Mouse (Mus musculus) cerebellum, adult 2 months (tissue): ENCODE results near the gene Oxa1l. TPM values are rescaled to one million over a fixed set of nuclear protein-coding genes. Genes with fewer than 3 reads are reported as not detected.

ENCODE experiments used
- DNase-seq, 2 experiments: peaks; one replicate each; pipeline ENCODE4 v3.0.0; 2021
- H3K27ac ChIP-seq: fragments of 200-500 bp; 2 replicates; pipeline ENCODE4 v1.5.1; 2012; ENCODE audit warnings: low read length, control low read depth, inconsistent platforms; ENCODE audit not compliant: insufficient read depth
- H3K27me3 ChIP-seq: fragments of 200-500 bp; 2 replicates; pipeline ENCODE4 v1.6.1; 2012; ENCODE audit warnings: inconsistent platforms, mild to moderate bottlenecking, low read length, moderate library complexity; ENCODE audit not compliant: control insufficient read depth, insufficient read depth
- H3K4me1 ChIP-seq: fragments of 200-500 bp; 2 replicates; pipeline ENCODE4 v1.6.1; 2011; ENCODE audit warnings: low read length; ENCODE audit not compliant: control insufficient read depth, insufficient read depth
- H3K4me3 ChIP-seq: fragments of 200-500 bp; replicated peaks from 2 replicates; pipeline ENCODE3; 2011; ENCODE audit warnings: mild to moderate bottlenecking, low read depth, low read length, control low read depth; ENCODE audit not compliant: insufficient read depth
- CTCF ChIP-seq: fragments of 200-500 bp; IDR thresholded peaks from 2 replicates; pipeline ENCODE4 v1.5.1; 2011; ENCODE audit warnings: low read depth, mild to moderate bottlenecking, control low read depth, low read length, moderate library complexity, borderline replicate concordance; ENCODE audit not compliant: insufficient read depth
- POLR2A ChIP-seq: fragments of 200-500 bp; IDR thresholded peaks from 2 replicates; pipeline ENCODE4 v1.6.1; 2011; ENCODE audit warnings: low read length, control low read depth, borderline replicate concordance; ENCODE audit not compliant: insufficient read depth
- WGBS: fragments of 180-500 bp; shearing (Covaris S2); methylation state at CpG from one replicate; pipeline ENCODE4 v1.1.7; 2018; 5-methylcytosine and 5-hydroxymethylcytosine counted together
- polyA plus RNA-seq: library from polyadenylated mRNA; depleted of rRNA; stranded (reverse); fragments of >200 nt; gene quantifications from 2 replicates; pipeline ENCODE4 v1.2.3, GENCODE M21; 2012; rRNA removed

Gene Oxa1l
- polyA plus RNA-seq, 1 experiment, result 87.4 TPM

DNA sequence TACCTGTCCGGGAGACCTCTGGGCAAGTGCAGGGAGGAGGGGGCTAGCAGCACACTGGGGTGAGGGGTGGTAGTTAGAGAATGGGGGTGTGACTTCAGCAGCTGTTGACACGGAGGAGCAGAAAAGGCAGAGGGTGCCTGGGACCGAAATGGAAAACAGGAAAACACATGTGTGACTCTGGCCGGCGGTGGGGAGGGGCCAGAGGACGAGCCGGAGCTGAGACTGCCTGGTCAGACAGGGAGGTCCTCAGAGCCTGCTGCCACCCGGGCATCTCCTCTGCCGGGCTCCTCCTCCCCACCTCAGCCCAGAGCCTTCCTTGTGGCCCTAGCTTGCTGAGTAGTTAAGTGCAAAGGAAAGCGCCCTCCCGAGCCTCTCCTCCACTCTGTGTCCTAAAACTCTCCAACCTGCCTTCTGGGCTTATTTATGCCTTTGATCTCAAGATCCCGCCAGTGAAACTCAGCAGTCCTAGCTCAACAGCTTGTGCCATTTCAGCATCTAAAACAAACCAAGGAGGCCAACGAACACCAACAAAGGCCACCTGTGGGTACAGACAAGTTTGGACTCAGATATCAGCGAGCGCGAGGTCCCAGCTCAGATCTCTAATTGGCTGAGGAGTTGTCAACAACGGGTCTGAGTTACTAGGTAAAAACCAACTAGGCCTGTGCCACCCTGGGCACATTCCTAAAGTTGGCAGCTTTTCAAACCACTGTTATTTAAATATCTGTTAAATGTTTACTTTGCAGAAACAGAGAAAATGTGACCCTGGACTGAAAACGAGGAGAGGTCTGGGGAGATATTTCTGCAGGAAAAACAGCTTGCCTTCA, 53.5 kb downstream of the Oxa1l start:
- WGBS, result 19% methylated on average over 18 of the region's 18 CpGs

DNA sequence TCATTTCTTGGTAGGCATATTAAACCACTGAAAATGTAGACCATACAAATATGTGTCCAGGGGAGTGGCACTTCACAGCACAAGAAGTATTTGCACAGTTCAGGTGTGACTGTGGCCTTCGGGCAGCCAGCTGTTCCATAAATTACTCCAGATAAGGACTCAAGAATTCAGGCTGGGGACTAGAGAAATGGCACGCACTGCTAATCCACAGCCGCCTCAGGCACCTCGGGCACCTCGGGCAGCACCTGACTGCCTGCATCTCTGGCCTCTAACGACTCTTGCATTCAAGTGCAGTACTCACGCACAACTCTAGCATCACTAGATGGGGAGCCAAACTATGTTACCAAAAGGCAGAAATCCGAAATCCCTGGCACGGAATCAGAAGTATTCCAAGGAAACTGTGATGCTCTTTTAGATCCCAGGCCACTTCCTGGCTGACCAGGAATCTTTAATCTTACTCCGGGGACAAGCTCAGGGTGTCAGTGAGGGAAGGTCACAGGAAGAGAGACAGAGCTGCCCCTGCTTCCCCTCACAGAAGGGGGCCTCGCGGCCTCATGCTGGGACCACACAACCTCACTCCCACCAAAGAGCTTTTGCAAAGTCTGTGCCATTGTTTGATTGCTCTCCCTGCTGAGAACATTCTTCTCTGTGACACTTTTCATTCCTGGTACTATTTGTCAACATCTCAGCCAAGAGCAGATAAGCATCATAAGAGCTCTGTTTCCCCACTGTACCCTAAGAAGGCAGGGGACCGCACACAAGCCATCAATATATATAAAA, 54.8 kb downstream of the Oxa1l start:
- TF ChIP-seq POLR2A (no peak), CTCF (no peak)

More for the DNA sequence above, 53.5 kb downstream of the Oxa1l start:
- no peak for TF ChIP-seq CTCF
- TF ChIP-seq POLR2A, result no peak
- H3K27me3 ChIP-seq, result no peaks in the 10 kb centered on the region; the same call in 1 of the 2 replicates
- H3K4me1 ChIP-seq, result no peaks in the 10 kb centered on the region
- no peak overlapping the region for H3K27ac ChIP-seq
- DNase-seq, result no peak
- H3K4me3 ChIP-seq, result no peak overlapping the region

DNA sequence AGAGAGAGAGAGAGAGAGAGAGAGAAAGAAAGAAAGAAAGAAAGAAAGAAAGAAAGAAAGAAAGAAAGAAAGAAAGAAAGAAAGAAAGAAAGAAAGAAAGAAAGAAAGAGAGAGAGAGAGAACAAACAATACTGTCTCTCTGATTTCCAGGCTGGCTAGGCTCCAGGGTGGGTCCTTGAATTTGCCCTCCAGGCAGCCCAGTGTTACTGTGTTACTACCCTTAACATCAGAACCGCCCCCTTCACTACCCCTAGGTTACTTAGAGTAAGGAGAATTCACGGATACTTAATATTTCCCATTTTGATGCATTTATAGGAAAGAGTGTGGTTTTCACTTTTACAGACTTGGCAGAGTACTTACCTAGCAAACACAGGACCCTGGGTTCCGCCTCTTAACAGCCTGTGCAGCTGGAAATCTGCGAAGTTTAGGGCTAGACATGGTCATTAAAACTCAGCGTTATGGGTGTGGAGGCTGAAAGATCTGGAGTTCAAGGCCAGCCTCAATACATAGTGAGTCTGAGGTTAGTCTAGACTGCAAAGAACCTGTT, 55.7 kb downstream of the Oxa1l start:
- Histone ChIP-seq H3K27me3 (no peaks in the 10 kb centered on the region; the same call in 1 of the 2 replicates), H3K4me1 (no peaks in the 10 kb centered on the region), H3K4me3 (no peak overlapping the region), H3K27ac (no peak overlapping the region)
- no peak for TF ChIP-seq POLR2A
- no peak for TF ChIP-seq CTCF
- no peak for DNase-seq
- 54% methylated on average over 5 of the region's 5 CpGs for whole genome bisulfite sequencing

More for the DNA sequence above, 54.8 kb downstream of the Oxa1l start:
- Histone ChIP-seq H3K4me3 (no peak overlapping the region), H3K4me1 (no peaks in the 10 kb centered on the region), H3K27ac (no peak overlapping the region), H3K27me3 (no peaks in the 10 kb centered on the region; the same call in 1 of the 2 replicates)
- no peak for DNase-seq
- 31% methylated on average over 13 of the region's 13 CpGs for WGBS

GRCm38 (mm10) chr14:54416830-54417229, 56.2 kb downstream of the Oxa1l start:
- 73% methylated on average over 4 of the region's 4 CpGs for WGBS
- Histone ChIP-seq H3K27ac (no peak overlapping the region), H3K4me3 (no peak overlapping the region), H3K4me1 (no peaks in the 10 kb centered on the region), H3K27me3 (no peaks in the 10 kb centered on the region; the same call in 1 of the 2 replicates)
- no peak for DNase-seq
- no peak for TF ChIP-seq POLR2A
- no peak for TF ChIP-seq CTCF

DNA sequence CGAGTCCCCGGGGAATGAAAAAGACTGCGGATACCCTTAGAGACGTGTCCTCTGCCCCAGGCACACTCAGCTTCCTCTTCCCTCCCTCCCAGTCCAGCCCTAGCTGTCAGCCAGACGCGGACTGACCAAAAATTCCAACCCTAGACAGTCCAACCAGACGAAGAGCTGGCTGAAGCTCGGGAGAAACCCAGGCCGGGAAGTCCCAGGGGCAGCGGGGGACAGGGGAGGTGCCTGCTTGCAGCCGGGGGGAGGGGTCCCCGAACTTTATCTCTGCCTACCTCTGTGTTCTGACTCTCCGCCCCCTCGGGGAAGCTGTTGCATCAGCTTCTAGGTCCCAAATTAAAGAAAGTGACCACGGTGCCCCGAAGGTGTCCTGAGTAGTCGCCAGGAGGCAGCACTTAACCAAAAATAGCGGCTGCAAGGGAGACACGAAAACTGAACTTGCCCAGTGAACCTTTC, 57.0 kb downstream of the Oxa1l start, which contains the start of gene Slc7a7:
Gene Slc7a7, minus strand, starts transcription at position 158 of the 459 bp plus-strand sequence.
- DNase-seq, result no peak
- no peak for TF ChIP-seq CTCF
- TF ChIP-seq POLR2A, result no peak
- WGBS, result 11% methylated on average over 19 of the region's 19 CpGs

More for the DNA sequence above, 57.0 kb downstream of the Oxa1l start, which contains the start of gene Slc7a7:
- H3K27me3 ChIP-seq, result no peaks in the 10 kb centered on the region; the same call in 1 of the 2 replicates
- no peaks in the 10 kb centered on the region for H3K4me1 ChIP-seq
- H3K4me3 ChIP-seq, result no peak within 1 kb of the TSS
- H3K27ac ChIP-seq, result no peak within 1 kb of the TSS

Other genes starting within 250 kb of the Oxa1l start
- 238 and 254 TPM in 2 replicates for gene Dad1, start 106.7 kb upstream of the Oxa1l start, polyA plus RNA-seq
- 57.6 and 59.2 TPM in 2 replicates for gene Abhd4, start 106.6 kb upstream of the Oxa1l start, polyA plus RNA-seq
- not detected in 2 replicates for gene Olfr49, start 75.9 kb upstream of the Oxa1l start, polyA plus RNA-seq
- 1.4 and 1.5 TPM in 2 replicates for gene Slc7a7, start 56.9 kb downstream of the Oxa1l start, polyA plus RNA-seq
- gene Mrpl52, start 66.1 kb downstream of the Oxa1l start, polyA plus RNA-seq, result 130 and 136 TPM in 2 replicates
- 14.9 and 15.9 TPM in 2 replicates for gene Mmp14, start 70.8 kb downstream of the Oxa1l start, polyA plus RNA-seq
- 48.1 and 48.6 TPM in 2 replicates for gene Lrp10, start 103.3 kb downstream of the Oxa1l start, polyA plus RNA-seq
- gene Rem2, start 115.3 kb downstream of the Oxa1l start, polyA plus RNA-seq, result 13.0 and 14.4 TPM in 2 replicates
- 60.3 and 64.3 TPM in 2 replicates for gene Prmt5, start 156.7 kb downstream of the Oxa1l start, polyA plus RNA-seq
- gene Haus4, start 193.8 kb downstream of the Oxa1l start, polyA plus RNA-seq, result 9.5 and 9.9 TPM in 2 replicates
- gene Ajuba, start 216.7 kb downstream of the Oxa1l start, polyA plus RNA-seq, result 1.9 TPM in 2 replicates
- gene 4931414P19Rik, start 245.2 kb downstream of the Oxa1l start, polyA plus RNA-seq, result 3.2 and 4.0 TPM in 2 replicates